Mouse (Mus musculus) intestine, postnatal 0 days (tissue): Measurements from ENCODE around the gene Usp24. TPM values are rescaled to one million over a fixed set of nuclear protein-coding genes. Genes with fewer than 3 reads are reported as not detected.
A peak's percentile ranks its signal among the peaks of the same experiment; 100 is the strongest.

ENCODE experiments used
- ATAC-seq: fragments of 200-750 bp; cut with Nextera tagmentation; 2 replicates; pipeline ENCODE4 v1.8.0; 2017; ENCODE audit warnings: mild to moderate bottlenecking, moderate TSS enrichment, moderate library complexity
- H3K27ac ChIP-seq: fragments of 300-500 bp; sonication (generic); 2 replicates; pipeline ENCODE4 v1.5.1; 2014; ENCODE audit warnings: mild to moderate bottlenecking, low read depth, low read length, moderate library complexity
- H3K27me3 ChIP-seq: fragments of 300-500 bp; sonication (generic); replicated peaks from 2 replicates; pipeline ENCODE4 v1.6.1; 2014; ENCODE audit warnings: low read length, mixed read lengths; ENCODE audit not compliant: control insufficient read depth, insufficient read depth
- H3K36me3 ChIP-seq: fragments of 300-500 bp; sonication (generic); 2 replicates; pipeline ENCODE4 v1.6.1; 2014; ENCODE audit warnings: mild to moderate bottlenecking, moderate library complexity; ENCODE audit not compliant: control insufficient read depth, insufficient read depth
- H3K4me1 ChIP-seq: fragments of 300-500 bp; sonication (generic); replicated peaks from 2 replicates; pipeline ENCODE4 v1.6.1; 2014; ENCODE audit warnings: antibody characterized with exemption, low read length, mixed read lengths; ENCODE audit not compliant: control insufficient read depth, insufficient read depth
- H3K4me2 ChIP-seq: fragments of 300-500 bp; sonication (generic); replicated peaks from 2 replicates; pipeline ENCODE4 v1.6.1; 2014; ENCODE audit warnings: low read depth, mild to moderate bottlenecking, moderate library complexity
- H3K4me3 ChIP-seq: fragments of 300-500 bp; sonication (generic); 2 replicates; pipeline ENCODE4 v1.5.1; 2014; ENCODE audit warnings: low read depth, low read length
- H3K9ac ChIP-seq: fragments of 300-500 bp; sonication (generic); 2 replicates; pipeline ENCODE4 v1.6.1; 2014; ENCODE audit warnings: mild to moderate bottlenecking, low read depth, low read length
- H3K9me3 ChIP-seq: fragments of 300-500 bp; sonication (generic); 2 replicates; pipeline ENCODE4 v1.6.1; 2016; ENCODE audit warnings: mixed run types; ENCODE audit not compliant: control insufficient read depth
- CTCF ChIP-seq: sonication (generic); IDR thresholded peaks from 2 replicates; pipeline ENCODE4 v1.5.1; 2016; ENCODE audit warnings: low read depth, mild to moderate bottlenecking, control low read depth, antibody characterized with exemption, moderate library complexity
- WGBS: fragments of 180-500 bp; shearing (Covaris S2); extraction: QIAGEN DNeasy Blood & Tissue Kit; methylation state at CpG from one replicate; pipeline ENCODE4 v1.1.7; 2014; 5-methylcytosine and 5-hydroxymethylcytosine counted together
- polyA plus RNA-seq: library from polyadenylated mRNA; unstranded; fragments of >200 nt; fragmentation: Nextera tagmentation; extraction: Ambion mirVana; gene quantifications from 2 replicates; pipeline ENCODE4 v1.2.1, GENCODE M21; 2015

Gene Usp24
- polyA plus RNA-seq, 1 experiment from 2014 or later, result 5.3 TPM

DNA sequence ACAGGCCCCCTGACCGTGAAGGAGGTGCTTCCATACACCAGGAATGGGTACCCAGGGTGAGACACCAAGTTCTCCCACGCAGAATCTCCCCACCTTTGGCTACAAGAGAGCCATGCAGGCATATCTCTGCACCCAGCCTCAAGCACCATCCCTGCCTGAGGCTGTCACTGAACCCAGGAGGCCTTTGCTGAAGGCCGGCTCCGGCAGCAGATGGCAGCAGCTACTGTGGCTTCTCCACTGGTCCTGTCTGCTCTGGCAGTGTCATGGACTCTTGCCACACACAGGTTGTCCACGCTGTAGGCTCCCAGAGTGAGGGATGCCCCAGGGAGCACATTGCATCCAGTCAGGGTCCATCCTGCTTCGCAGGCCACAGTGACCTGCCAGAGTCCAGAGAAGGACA, 127.2 kb downstream of the Usp24 start:
- H3K27me3 ChIP-seq, result no peaks in the 10 kb centered on the region
- H3K9ac ChIP-seq, result no peak overlapping the region
- H3K4me3 ChIP-seq, result no peak overlapping the region
- no peaks in the 10 kb centered on the region for H3K9me3 ChIP-seq
- 82% methylated on average over 6 of the region's 6 CpGs for WGBS
- H3K4me2 ChIP-seq, result no peak overlapping the region
- H3K27ac ChIP-seq, result no peak overlapping the region
- H3K36me3 ChIP-seq, result peaks cover 87% of the 10 kb centered on the region
- no peak for TF ChIP-seq CTCF
- no peak for ATAC-seq
- no peaks in the 10 kb centered on the region for H3K4me1 ChIP-seq

- Histone ChIP-seq H3K4me3 (no peak overlapping the region), H3K36me3 (peaks cover 78% of the 10 kb centered on the region), H3K9me3 (no peaks in the 10 kb centered on the region), H3K27ac (no peak overlapping the region), H3K4me1 (no peaks in the 10 kb centered on the region), H3K9ac (no peak overlapping the region), H3K4me2 (no peak overlapping the region), H3K27me3 (no peaks in the 10 kb centered on the region)
- TF ChIP-seq CTCF, result no peak
- WGBS, result 80% methylated on average over 8 of the region's 8 CpGs
- ATAC-seq, result no peak
These were observed 133.3 kb downstream of the Usp24 start for GRCm38 (mm10) chr4:106449306-106449705.

- Histone ChIP-seq H3K4me1 (no peaks in the 10 kb centered on the region), H3K4me2 (no peak overlapping the region), H3K27me3 (no peaks in the 10 kb centered on the region), H3K27ac (no peak overlapping the region), H3K9me3 (no peaks in the 10 kb centered on the region), H3K36me3 (peaks cover 70% of the 10 kb centered on the region), H3K4me3 (no peak overlapping the region), H3K9ac (no peak overlapping the region)
- WGBS, result 79% methylated on average over 7 of the region's 7 CpGs
- ATAC-seq, result no peak
- no peak for TF ChIP-seq CTCF
These were observed 136.4 kb downstream of the Usp24 start for GRCm38 (mm10) chr4:106452401-106452800.

GRCm38 (mm10) chr4:106453108-106453507, 137.1 kb downstream of the Usp24 start:
- Histone ChIP-seq H3K36me3 (peaks cover 71% of the 10 kb centered on the region), H3K9me3 (no peaks in the 10 kb centered on the region), H3K27ac (no peak overlapping the region), H3K4me3 (no peak overlapping the region), H3K4me1 (no peaks in the 10 kb centered on the region), H3K4me2 (no peak overlapping the region), H3K27me3 (no peaks in the 10 kb centered on the region), H3K9ac (no peak overlapping the region)
- ATAC-seq, result no peak
- 77% methylated on average over 5 of the region's 5 CpGs for WGBS
- no peak for TF ChIP-seq CTCF

GRCm38 (mm10) chr4:106453516-106453915, 137.5 kb downstream of the Usp24 start:
- Histone ChIP-seq H3K4me1 (no peaks in the 10 kb centered on the region), H3K9me3 (no peaks in the 10 kb centered on the region), H3K4me2 (no peak overlapping the region), H3K4me3 (no peak overlapping the region), H3K36me3 (peaks cover 75% of the 10 kb centered on the region), H3K27ac (no peak overlapping the region), H3K9ac (no peak overlapping the region), H3K27me3 (no peaks in the 10 kb centered on the region)
- no peak for TF ChIP-seq CTCF
- no peak for ATAC-seq
- WGBS, result 87% methylated on average over 4 of the region's 4 CpGs

DNA sequence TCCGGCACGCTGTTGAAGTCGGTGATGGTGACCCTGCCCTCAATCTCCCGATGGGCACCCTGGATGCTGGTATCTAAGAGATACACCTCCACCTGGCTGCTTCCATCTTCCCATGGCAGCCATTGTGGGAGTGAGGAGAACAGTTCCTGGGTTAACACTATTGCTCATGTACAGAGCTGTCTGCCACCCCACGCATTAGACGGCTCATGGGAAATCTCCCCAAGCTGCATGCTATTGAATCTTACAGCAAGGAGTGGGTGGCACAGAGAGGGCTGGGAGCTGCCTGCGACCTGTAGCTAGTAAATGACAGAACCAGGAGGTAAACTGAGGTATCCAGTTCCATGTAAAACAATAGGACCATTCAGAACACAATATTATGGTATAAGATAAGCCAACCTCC, 138.5 kb downstream of the Usp24 start:
- Histone ChIP-seq H3K4me1 (no peaks in the 10 kb centered on the region), H3K9ac (no peak overlapping the region), H3K4me3 (no peak overlapping the region), H3K9me3 (no peaks in the 10 kb centered on the region), H3K27ac (no peak overlapping the region), H3K27me3 (no peaks in the 10 kb centered on the region), H3K4me2 (no peak overlapping the region), H3K36me3 (peaks cover 70% of the 10 kb centered on the region)
- ATAC-seq, result no peak
- 92% methylated on average over 7 of the region's 7 CpGs for WGBS
- TF ChIP-seq CTCF, result no peak

- no peak for ATAC-seq
- no peaks in the 10 kb centered on the region for H3K9me3 ChIP-seq
- WGBS, result 35% methylated on average over 9 of the region's 9 CpGs
- no peak for TF ChIP-seq CTCF
- H3K27me3 ChIP-seq, result no peaks in the 10 kb centered on the region
- no peak overlapping the region for H3K9ac ChIP-seq
- peak overlapping the region; percentile 15; the same call in 1 of the 2 replicates for H3K4me3 ChIP-seq
- peak overlapping the region; percentile 87 for H3K4me2 ChIP-seq
- no peak overlapping the region for H3K27ac ChIP-seq
- peaks cover 4% of the 10 kb centered on the region for H3K4me1 ChIP-seq
- H3K36me3 ChIP-seq, result peaks cover 19% of the 10 kb centered on the region; the same call in 1 of the 2 replicates
These were observed 146.0 kb downstream of the Usp24 start for GRCm38 (mm10) chr4:106462016-106462415.
